Mouse (Mus musculus) G1E (cell line): ENCODE results near the gene Nova2. TPM values are rescaled to one million over a fixed set of nuclear protein-coding genes. Genes with fewer than 3 reads are reported as not detected.

Source experiments
- ATAC-seq: 2 replicates; pipeline ENCODE4 v1.8.0; 2016; ENCODE audit warnings: mild to moderate bottlenecking; ENCODE audit not compliant: insufficient number of reproducible peaks, poor library complexity, low FRiP score, severe bottlenecking; ENCODE audit errors: extremely low read depth
- DNase-seq: peaks from one replicate; pipeline ENCODE4 v3.0.0; 2012; ENCODE audit warnings: low spot score
- H3K27me3 ChIP-seq: 2 replicates; pipeline ENCODE4 v1.6.1; 2012; ENCODE audit warnings: mild to moderate bottlenecking, low read length, inconsistent platforms; ENCODE audit not compliant: insufficient read depth
- H3K36me3 ChIP-seq: replicated peaks from 2 replicates; pipeline ENCODE3; 2012; ENCODE audit warnings: mild to moderate bottlenecking, inconsistent platforms
- H3K4me1 ChIP-seq: 2 replicates; pipeline ENCODE4 v1.6.1; 2012; ENCODE audit warnings: low read depth, low read length, inconsistent platforms, mixed read lengths; ENCODE audit not compliant: insufficient read depth
- H3K4me3 ChIP-seq: 2 replicates; pipeline ENCODE4 v1.5.1; 2012; ENCODE audit warnings: low read depth, mild to moderate bottlenecking, inconsistent platforms, low read length, moderate library complexity, mixed read lengths
- H3K9me3 ChIP-seq: replicated peaks from 2 replicates; pipeline ENCODE4 v1.6.1; 2012; ENCODE audit warnings: inconsistent platforms
- CTCF ChIP-seq: IDR thresholded peaks from 2 replicates; pipeline ENCODE4 v1.5.1; 2012; ENCODE audit warnings: low read depth, low read length, inconsistent platforms, mixed read lengths
- GATA1 ChIP-seq: IDR thresholded peaks from 2 replicates; pipeline ENCODE4 v1.6.1; 2012; ENCODE audit warnings: borderline replicate concordance, low read length, inconsistent platforms, mixed read lengths
- GATA2 ChIP-seq: IDR thresholded peaks from 2 replicates; pipeline ENCODE4 v1.6.1; 2012; ENCODE audit warnings: low read depth, low read length, inconsistent platforms, borderline replicate concordance
- POLR2AphosphoS5 ChIP-seq: IDR thresholded peaks from 2 replicates; pipeline ENCODE4 v1.6.1; 2012; ENCODE audit warnings: low read depth, low read length, inconsistent platforms; ENCODE audit not compliant: insufficient replicate concordance
- TAL1 ChIP-seq: conservative IDR thresholded peaks from 2 replicates; pipeline ENCODE4 v1.6.1; 2012; ENCODE audit warnings: low read depth, low read length, inconsistent platforms, mixed read lengths
- polyA plus RNA-seq: library from polyadenylated mRNA; stranded (reverse); fragments of >175 nt; gene quantifications from 2 replicates; pipeline ENCODE4 v1.2.3, GENCODE M21; 2012
- total RNA-seq, 2 experiments: library from RNA; stranded (forward) in 1 of 2; stranded (reverse) in 1 of 2; fragments of 200-1000 nt in 1 of 2; fragments of >200 nt in 1 of 2; fragmentation: Nextera tagmentation in 1 of 2; gene quantifications; 2 replicates each; pipeline ENCODE4 v1.2.3; 2014 to 2017

Gene Nova2
- total and polyA plus RNA-seq, 3 experiments: 0.05 TPM; not detected in 2

DNA sequence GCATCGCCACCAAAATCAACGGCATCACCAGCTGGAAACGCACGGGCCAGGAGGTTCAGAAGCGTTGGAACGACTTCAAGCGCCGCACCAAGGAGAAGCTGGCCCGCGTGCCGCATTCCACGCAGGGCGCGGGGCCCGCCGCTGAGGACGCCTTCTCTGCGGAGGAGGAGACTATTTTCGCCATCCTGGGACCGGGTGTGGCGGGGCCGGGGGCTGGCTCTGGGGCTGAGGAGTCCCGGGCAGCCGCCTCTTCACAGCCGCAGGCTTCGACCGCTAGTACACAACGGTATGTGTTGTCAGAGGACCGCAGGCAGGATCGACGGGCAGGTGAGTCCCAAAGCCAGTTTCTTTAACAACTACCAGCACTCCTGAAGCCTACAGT lies 66.6 kb downstream of the Nova2 start:
- peak overlapping the region; percentile 72; the same call in 1 of the 2 replicates for H3K4me3 ChIP-seq
- DNase-seq (no peak), ATAC-seq (no peak)
- TF ChIP-seq POLR2AphosphoS5: no peak
- TF ChIP-seq GATA2: no peak
- no peak for TF ChIP-seq CTCF
- TF ChIP-seq GATA1: no peak
- TF ChIP-seq TAL1: no peak
- H3K36me3 ChIP-seq: peaks cover 29% of the 10 kb centered on the region
- peaks cover 7% of the 10 kb centered on the region for H3K9me3 ChIP-seq
- H3K4me1 ChIP-seq: peaks cover 27% of the 10 kb centered on the region
- peaks cover 18% of the 10 kb centered on the region; the same call in 1 of the 2 replicates for H3K27me3 ChIP-seq

GRCm38 (mm10) chr7:18993036-18993435 lies 67.3 kb downstream of the Nova2 start:
- ATAC-seq: no peak
- no peak for DNase-seq
- Histone ChIP-seq H3K36me3 (peaks cover 35% of the 10 kb centered on the region), H3K9me3 (peaks cover 7% of the 10 kb centered on the region), H3K27me3 (0 out of 2 replicates have a peak, but pooled peaks cover 11% of the 10 kb centered on the region), H3K4me3 (no peak overlapping the region), H3K4me1 (peaks cover 26% of the 10 kb centered on the region)
- TF ChIP-seq GATA1 (no peak), GATA2 (no peak), CTCF (no peak), TAL1 (no peak), POLR2AphosphoS5 (no peak)

DNA sequence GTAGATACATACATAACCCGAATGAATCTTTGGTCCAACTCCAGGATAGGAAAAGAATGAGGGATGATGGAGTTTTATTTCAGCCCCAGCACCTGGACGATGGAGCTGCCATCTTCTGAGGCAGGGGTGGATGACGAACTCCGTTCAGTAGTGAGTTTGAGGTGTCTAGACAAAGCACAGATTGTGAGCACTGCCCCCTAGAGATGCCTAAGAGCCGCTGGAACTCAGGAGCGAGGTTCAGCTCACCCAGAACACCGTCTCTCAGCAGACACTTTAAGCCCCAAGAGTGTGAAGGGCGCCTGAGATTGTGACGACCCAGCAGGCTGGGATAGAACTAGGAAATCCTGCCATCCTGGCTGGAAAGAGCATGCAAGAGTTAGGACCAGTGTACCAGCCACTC lies 73.1 kb downstream of the Nova2 start:
- H3K4me3 ChIP-seq: no peak overlapping the region
- H3K27me3 ChIP-seq: no peaks in the 10 kb centered on the region
- no peak for ATAC-seq
- H3K9me3 ChIP-seq: no peaks in the 10 kb centered on the region
- H3K36me3 ChIP-seq: peaks cover 38% of the 10 kb centered on the region
- H3K4me1 ChIP-seq: peaks cover 35% of the 10 kb centered on the region
- TF ChIP-seq CTCF (no peak), POLR2AphosphoS5 (no peak), TAL1 (no peak), GATA2 (no peak), GATA1 (no peak)
- DNase-seq: no peak

DNA sequence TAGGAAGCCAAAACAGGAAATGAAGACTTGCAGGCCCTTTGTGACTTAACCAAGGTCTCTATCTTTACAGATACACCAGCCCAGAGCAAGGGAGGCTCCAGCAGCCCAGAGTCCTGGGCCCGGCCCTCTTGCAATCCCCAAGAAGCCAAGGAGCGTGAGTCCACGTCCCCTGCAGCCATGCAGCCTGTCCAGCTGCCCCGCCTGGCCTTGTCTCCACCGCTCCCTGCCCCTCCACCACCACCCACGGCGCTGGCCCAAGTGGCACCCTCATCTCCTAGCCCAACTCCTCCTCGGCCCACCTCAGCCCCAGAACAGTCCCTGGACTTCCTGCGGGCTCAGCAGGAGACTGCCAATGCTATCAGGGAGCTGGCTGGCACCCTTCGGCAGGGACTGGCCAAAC lies 74.7 kb downstream of the Nova2 start:
- Histone ChIP-seq H3K4me3 (no peak overlapping the region), H3K36me3 (peaks cover 42% of the 10 kb centered on the region), H3K9me3 (no peaks in the 10 kb centered on the region), H3K4me1 (peaks cover 44% of the 10 kb centered on the region), H3K27me3 (no peaks in the 10 kb centered on the region)
- ATAC-seq (no peak), DNase-seq (no peak)
- no peak for TF ChIP-seq TAL1
- no peak for TF ChIP-seq GATA2
- TF ChIP-seq CTCF: no peak
- no peak for TF ChIP-seq GATA1
- no peak for TF ChIP-seq POLR2AphosphoS5

GRCm38 (mm10) chr7:19001066-19001806 lies 75.5 kb downstream of the Nova2 start:
- H3K4me3 ChIP-seq: no peak overlapping the region
- ATAC-seq: no peak
- no peak for TF ChIP-seq POLR2AphosphoS5
- no peak for TF ChIP-seq TAL1
- peaks cover 44% of the 10 kb centered on the region for H3K36me3 ChIP-seq
- DNase-seq: no peak
- peaks cover 52% of the 10 kb centered on the region for H3K4me1 ChIP-seq
- no peaks in the 10 kb centered on the region for H3K27me3 ChIP-seq
- H3K9me3 ChIP-seq: no peaks in the 10 kb centered on the region

DNA sequence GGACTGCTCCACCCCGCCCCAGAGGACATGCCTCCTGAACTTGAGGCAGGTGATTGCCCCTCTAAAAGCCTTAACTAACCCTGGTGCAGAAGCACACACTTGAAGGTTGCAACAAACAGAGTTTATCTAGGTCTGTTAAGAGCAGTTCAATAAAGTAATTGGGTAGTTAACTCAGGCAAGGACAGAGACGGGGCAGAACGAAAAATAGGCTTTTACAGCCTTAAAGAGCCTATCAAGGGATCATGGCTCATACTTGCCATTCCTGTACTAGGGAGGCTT lies 76.1 kb downstream of the Nova2 start:
- H3K27me3 ChIP-seq: no peaks in the 10 kb centered on the region
- ATAC-seq: no peak
- H3K4me1 ChIP-seq: peaks cover 56% of the 10 kb centered on the region
- no peak for TF ChIP-seq GATA1
- no peak for DNase-seq
- peaks cover 46% of the 10 kb centered on the region for H3K36me3 ChIP-seq
- no peak overlapping the region for H3K4me3 ChIP-seq
- H3K9me3 ChIP-seq: no peaks in the 10 kb centered on the region

DNA sequence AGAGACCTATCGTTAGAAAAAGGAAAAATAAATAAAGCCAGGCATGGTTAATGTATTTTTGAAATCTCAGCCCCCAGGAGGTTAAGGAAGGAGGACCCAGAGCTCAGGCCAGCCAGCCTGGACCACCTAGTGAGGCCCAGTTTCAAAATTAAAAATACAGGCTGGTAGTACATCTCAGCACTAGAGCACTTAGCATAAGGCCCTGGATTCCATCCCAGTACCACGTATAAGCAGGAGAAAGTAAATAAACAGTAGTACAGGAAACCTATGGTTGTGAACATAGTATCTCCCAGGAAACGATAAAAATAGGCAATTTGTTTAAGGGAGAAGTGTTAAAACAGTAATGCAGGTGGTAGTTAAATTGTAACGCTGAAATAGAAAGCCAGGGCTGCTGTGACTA lies 76.4 kb downstream of the Nova2 start:
- Histone ChIP-seq H3K4me1 (peaks cover 60% of the 10 kb centered on the region), H3K36me3 (peaks cover 50% of the 10 kb centered on the region), H3K9me3 (no peaks in the 10 kb centered on the region), H3K27me3 (no peaks in the 10 kb centered on the region), H3K4me3 (peak overlapping the region; percentile 67; the same call in 1 of the 2 replicates)
- TF ChIP-seq CTCF (no peak), GATA1 (no peak), GATA2 (no peak), TAL1 (no peak)
- ATAC-seq: no peak
- DNase-seq: no peak
